Mouse (Mus musculus) macrophage (primary cell): ENCODE measurements around the gene Nes. TPM values are rescaled to one million over a fixed set of nuclear protein-coding genes. Genes with fewer than 3 reads are reported as not detected.

ENCODE experiments used
- H3K27ac ChIP-seq: fragments of 350-480 bp; formaldehyde crosslinking; 2 replicates; pipeline ENCODE4 v1.9.0; 2021
- H3K36me3 ChIP-seq: fragments of 350-480 bp; formaldehyde crosslinking; 2 replicates; pipeline ENCODE4 v1.9.0; 2021; ENCODE audit errors: inconsistent target
- H3K4me3 ChIP-seq: fragments of 350-480 bp; formaldehyde crosslinking; 2 replicates; pipeline ENCODE4 v1.9.0; 2021; ENCODE audit errors: inconsistent target
- H3K79me2 ChIP-seq: fragments of 350-480 bp; formaldehyde crosslinking; 2 replicates; pipeline ENCODE4 v1.9.0; 2021; ENCODE audit errors: inconsistent target
- WGBS: methylation state at CpG from one replicate; pipeline ENCODE4 v1.1.7; 2026; ENCODE audit warnings: inconsistent platforms; ENCODE audit not compliant: missing documents; 5-methylcytosine and 5-hydroxymethylcytosine counted together
- polyA plus RNA-seq: library from polyadenylated mRNA; stranded (reverse); fragments of 250-400 nt; gene quantifications from 3 replicates; pipeline ENCODE4 v1.2.4, GENCODE M21; 2018; ENCODE audit warnings: inconsistent platforms

Gene Nes
- polyA plus RNA-seq, 1 experiment from 2014 or later: 2.5 TPM

DNA sequence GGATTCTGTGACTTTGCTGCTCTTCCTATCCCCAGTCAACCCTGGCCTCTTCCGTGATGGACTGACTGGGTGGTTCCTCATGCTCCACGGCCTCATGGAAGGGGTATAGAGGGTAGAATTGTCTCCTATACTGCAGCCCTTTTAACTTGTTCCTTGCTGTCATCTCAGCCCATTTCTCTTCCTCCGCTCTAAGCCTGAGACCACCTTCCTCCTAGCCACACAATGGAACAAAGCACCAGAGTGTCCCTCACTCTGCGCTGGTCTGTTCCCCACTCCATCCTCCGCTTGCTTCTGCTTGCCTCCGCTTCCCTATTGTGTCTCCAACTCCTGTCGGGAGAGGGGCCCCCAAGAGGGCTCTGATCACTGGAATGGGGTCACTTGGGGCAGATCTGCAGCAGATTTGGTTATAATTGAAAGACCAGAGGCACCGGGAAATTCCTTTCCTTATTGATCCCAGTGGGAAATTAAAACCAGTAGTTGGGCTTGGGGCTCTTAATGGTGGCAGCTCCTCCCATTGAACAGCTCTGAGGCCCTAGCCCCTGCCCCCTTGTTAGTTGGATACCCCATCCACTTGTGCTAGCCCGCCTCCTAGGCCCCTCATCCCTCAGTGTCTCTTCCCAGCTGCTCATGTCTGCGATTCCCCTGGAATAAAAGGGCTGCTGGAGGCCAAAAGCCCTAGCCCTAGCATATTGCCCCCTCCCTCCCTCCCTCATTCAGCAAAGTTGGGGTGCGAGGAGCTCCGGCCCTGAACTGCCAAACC lies 24.9 kb upstream of the Nes start:
- no peak overlapping the region for H3K27ac ChIP-seq
- WGBS: 52% methylated on average over 12 of the region's 12 CpGs
- peaks cover 10% of the 10 kb centered on the region for H3K36me3 ChIP-seq
- no peaks in the 10 kb centered on the region for H3K79me2 ChIP-seq
- H3K4me3 ChIP-seq: no peak overlapping the region

DNA sequence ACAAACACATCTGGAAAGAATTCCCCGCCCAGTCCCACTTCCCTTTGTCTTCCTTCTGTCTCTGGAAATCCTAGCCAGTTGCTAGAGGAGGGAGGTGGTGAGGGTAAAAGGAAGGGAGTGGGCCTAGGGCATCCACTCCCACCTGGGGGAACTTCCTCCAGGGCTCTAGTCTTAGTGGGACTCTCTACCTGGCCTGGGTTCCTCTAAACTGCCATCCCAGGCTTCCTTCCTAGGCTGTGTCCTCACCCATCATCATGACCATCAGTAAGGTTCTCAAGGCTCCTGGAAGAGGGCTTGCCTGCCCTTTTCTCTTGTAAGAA lies 24.4 kb upstream of the Nes start:
- Histone ChIP-seq H3K36me3 (peaks cover 5% of the 10 kb centered on the region), H3K4me3 (no peak overlapping the region), H3K27ac (no peak overlapping the region), H3K79me2 (no peaks in the 10 kb centered on the region)
- WGBS: 29% methylated on average over 1 of the region's 1 CpGs

DNA sequence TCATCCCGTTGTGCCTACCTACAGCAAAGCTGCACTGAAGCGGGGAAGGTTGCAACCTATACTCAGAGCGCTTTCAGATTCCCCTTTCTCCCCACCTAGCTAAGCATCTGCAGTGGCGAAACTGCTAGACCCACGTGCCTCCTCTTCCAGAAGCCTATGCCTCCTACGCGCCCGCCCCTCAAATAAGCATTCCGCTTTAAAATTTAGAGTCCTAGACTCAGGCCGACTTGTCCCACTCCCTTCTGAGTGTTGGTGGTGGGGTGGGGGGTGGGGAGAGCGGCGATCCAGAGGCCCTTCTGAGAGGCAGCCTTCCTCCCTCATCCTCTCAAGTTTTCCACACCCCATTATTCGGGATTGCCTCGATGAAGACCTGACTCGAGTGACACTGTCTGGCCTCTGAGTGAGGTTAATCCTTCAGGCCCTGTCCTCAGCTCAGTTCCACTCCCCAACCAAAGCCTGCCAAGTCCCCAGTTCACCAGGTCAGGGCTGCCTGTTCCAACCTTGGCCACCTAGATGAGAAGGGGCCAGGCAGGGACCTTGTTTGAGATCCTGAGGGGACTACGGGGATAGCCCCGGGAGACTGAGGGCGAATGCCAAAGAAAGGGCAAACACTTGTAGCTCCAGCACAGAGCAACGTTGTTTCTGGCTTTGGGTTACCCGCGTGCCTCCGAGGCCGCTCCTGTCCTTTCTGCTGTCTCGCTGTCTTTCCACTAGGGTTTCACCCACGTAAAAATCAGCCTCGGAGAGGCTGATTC lies 23.6 kb upstream of the Nes start:
- Histone ChIP-seq H3K27ac (no peak overlapping the region), H3K79me2 (no peaks in the 10 kb centered on the region), H3K4me3 (no peak overlapping the region), H3K36me3 (no peaks in the 10 kb centered on the region)
- 8% methylated on average over 26 of the region's 26 CpGs for WGBS

DNA sequence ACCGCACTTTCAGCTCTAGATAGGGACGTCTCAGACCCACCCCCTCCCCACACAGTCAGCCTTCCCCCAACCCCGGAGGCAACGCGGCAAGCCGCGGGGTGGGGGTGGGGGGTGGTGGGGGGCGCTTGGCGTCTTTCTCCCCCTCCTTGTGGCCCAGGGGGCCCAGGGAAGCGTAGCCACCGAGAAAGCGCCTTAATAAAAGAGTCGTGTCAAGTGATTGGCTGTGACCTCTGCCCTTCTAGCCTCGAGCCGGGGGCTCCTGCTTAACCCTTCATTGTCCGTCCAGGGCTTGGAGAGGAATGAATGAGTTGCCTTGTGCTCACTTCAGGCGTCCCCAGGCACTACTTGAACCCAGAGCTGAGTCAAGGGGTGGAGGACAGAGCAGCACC lies 23.1 kb upstream of the Nes start:
- Histone ChIP-seq H3K79me2 (no peaks in the 10 kb centered on the region), H3K27ac (no peak overlapping the region), H3K36me3 (no peaks in the 10 kb centered on the region), H3K4me3 (no peak overlapping the region)
- WGBS: 4% methylated on average over 8 of the region's 17 CpGs

DNA sequence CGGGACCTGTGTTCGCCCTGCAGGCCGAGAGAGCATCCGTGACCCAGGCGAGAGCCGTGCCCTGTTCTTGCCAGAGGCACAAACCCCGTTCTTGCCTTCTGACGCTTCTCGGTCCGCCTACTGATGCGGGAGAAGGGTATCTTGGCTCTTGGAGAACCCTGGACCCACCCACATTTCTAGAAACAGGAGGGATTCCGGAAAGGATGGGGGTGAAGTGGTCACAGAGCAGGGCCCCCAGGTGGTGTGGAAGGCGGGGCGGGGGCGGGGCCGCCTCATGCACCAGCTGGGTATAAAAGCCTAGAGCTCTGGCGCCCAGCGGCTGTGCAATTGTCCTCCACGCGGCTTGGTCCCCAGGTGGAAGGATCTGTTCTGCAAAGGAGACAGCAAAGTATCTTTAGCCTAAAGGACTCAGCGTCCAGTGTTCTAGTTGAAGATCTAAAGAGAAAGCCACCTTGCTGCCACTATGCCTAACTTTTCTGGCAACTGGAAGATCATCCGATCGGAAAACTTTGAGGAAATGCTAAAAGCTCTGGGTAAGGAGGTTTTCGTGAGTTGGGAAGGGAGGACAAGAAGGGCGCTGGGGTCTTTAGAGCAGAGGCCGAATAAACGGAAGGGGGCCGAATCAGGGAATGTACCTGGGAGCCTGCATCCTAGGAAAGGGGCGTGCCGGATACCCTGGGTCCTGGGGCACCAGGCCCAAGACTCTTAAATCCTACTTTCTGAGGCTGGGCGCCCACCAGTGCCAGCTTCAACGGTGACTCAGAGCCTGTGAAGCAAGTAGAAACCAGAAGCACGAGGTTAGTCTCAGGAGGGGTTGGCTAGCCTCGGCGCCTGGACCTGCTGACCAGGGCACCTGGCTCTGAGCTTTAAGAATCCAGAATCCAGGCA lies 22.3 kb upstream of the Nes start, which contains the start of gene Crabp2:
Crabp2 (plus strand) TSS at position 289 of the 888 bp plus-strand sequence.
- 4% methylated on average over 35 of the region's 35 CpGs for WGBS
- H3K79me2 ChIP-seq: no peaks in the 10 kb centered on the region
- H3K4me3 ChIP-seq: no peak within 1 kb of the TSS
- H3K27ac ChIP-seq: no peak within 1 kb of the TSS
- no peaks in the 10 kb centered on the region for H3K36me3 ChIP-seq

DNA sequence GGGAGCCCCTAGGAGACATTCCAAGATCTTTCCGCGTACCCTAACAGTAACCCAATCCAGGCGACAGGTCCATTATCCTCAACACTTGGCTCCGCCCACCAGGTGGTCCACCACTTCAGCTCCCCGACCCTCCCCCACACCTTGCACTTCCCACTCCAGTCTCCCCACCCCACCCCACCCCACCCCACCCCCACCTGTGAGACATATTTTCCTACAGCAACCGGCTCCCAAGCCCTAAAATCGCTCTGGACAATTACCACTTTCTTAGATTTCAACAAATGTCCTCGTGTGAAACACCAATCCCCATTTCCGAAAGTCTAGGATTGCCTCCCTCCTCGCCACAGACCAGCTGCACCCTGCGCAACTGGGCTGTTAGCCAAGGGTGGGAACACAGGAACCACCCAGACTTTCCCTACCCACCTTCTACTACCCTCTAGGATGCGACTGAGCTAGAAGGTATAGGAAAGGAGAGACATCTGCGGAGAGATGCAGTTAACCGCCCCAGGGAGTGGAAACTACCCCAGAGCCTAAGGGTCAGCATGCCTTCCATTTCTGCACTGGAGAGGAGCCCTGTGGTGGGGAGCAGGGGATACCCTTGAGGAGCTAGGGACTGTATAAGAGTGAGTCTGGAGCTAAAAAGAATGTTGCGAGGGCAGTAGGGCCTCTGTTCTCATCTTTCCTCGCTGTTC lies 21.5 kb upstream of the Nes start:
- Histone ChIP-seq H3K4me3 (no peak overlapping the region), H3K36me3 (no peaks in the 10 kb centered on the region), H3K27ac (no peak overlapping the region), H3K79me2 (no peaks in the 10 kb centered on the region)
- WGBS: 22% methylated on average over 15 of the region's 16 CpGs

DNA sequence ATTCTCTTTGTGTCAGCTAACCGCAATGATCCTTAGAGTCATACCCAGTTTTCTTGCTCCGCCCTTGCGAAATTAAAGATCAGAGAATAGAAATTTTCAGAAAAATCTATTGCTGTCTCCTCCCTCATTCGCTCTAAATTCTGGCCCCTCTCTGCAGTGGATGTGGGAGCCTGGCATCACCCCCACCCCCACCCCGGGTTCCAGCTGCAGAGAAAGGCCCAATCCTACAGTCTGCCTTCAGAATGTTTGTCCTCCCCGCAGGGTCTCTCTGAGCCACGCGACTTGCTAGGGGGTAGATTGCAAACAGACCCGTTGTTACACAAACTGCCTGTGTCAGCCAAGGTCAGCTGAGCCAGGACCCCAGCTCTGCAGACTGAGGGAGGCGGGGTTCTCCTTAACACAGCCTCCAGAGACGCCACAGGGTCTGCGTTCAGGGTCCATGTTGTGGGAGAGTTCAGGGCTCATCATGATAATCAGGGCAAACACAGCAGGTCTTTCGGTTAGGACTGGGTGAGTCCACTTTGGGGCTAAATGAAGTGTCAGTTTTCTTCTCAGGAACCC lies 20.8 kb upstream of the Nes start:
- Histone ChIP-seq H3K36me3 (no peaks in the 10 kb centered on the region), H3K4me3 (no peak overlapping the region), H3K79me2 (no peaks in the 10 kb centered on the region), H3K27ac (no peak overlapping the region)
- 37% methylated on average over 13 of the region's 13 CpGs for WGBS

DNA sequence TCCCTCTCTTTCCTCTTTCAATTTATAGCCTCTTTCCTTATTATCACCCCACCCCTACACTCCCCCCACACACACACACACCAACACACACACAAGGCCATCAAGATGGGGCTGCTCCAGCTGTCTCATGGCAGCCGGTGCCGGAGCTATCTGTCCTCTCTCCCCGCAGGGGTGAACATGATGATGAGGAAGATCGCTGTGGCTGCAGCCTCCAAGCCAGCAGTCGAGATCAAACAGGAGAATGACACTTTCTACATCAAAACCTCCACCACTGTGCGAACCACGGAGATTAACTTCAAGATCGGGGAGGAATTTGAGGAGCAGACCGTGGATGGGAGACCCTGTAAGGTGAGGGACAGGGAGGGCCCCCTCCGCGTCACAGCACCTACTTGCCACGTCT lies 18.9 kb upstream of the Nes start:
- H3K36me3 ChIP-seq: no peaks in the 10 kb centered on the region
- no peak overlapping the region for H3K4me3 ChIP-seq
- no peaks in the 10 kb centered on the region for H3K79me2 ChIP-seq
- WGBS: 22% methylated on average over 12 of the region's 12 CpGs
- H3K27ac ChIP-seq: no peak overlapping the region

DNA sequence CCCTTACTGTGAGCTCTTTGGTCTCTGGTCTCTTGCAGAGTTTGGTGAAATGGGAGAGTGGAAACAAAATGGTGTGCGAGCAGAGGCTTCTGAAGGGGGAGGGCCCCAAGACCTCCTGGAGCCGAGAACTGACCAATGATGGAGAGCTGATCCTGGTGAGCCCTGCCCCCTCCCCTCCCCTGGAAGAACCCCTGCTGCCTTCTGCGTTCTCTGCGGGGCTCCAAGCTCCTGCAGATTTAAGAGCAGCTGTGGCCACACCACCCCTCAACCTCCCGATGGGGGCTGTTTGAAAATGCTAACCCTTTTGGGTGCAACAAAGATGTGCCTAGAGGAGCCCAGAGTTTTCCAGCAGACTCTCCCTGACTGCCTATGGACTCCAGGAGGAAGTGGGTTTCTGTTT lies 18.4 kb upstream of the Nes start:
- Histone ChIP-seq H3K4me3 (no peak overlapping the region), H3K27ac (no peak overlapping the region), H3K79me2 (no peaks in the 10 kb centered on the region), H3K36me3 (no peaks in the 10 kb centered on the region)
- WGBS: 7% methylated on average over 5 of the region's 5 CpGs

DNA sequence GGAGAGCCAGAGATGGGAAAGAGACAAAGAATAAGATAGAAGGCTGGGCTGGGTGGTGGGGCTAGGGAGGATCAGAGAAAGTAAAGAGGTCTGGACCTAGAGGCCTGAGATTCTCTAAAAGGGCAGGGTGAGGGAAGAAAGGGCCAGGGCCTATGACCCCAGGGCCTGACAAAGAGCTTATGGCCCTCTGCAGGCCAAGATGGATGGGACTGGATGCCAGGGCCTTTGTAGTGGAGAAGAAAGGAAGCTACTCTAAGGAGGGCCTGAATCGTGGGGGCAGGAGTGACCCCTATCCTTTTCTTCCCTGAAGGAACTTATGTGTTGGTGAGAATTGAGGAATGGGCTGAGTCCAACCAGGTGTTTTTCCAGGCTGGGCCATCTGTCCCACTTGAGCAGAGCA lies 12.8 kb upstream of the Nes start:
- Histone ChIP-seq H3K27ac (no peak overlapping the region), H3K36me3 (no peaks in the 10 kb centered on the region), H3K4me3 (no peak overlapping the region), H3K79me2 (no peaks in the 10 kb centered on the region)
- WGBS: 80% methylated on average over 1 of the region's 1 CpGs

DNA sequence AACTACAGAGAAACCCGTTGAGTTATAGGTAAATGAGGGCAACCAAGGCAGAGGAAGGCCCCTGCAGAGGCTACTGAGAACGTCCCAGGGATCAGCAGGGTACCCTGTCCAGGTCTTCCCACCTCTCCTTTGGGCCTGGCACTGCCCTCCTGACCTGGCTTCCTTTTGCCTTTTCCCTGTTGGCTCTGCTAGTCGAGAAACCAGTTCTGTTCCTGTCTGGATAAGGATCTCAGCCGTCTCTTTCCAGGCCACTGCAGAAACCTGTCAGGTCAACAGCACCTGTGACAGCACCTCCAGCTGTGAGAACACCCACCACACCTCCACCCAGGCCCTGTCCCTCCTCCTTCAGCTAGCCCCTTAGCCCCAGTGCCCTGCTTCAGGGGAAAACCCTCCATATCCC lies 12.4 kb upstream of the Nes start:
- Histone ChIP-seq H3K79me2 (no peaks in the 10 kb centered on the region), H3K27ac (no peak overlapping the region), H3K4me3 (no peak overlapping the region), H3K36me3 (no peaks in the 10 kb centered on the region)
- 46% methylated on average over 4 of the region's 4 CpGs for WGBS

DNA sequence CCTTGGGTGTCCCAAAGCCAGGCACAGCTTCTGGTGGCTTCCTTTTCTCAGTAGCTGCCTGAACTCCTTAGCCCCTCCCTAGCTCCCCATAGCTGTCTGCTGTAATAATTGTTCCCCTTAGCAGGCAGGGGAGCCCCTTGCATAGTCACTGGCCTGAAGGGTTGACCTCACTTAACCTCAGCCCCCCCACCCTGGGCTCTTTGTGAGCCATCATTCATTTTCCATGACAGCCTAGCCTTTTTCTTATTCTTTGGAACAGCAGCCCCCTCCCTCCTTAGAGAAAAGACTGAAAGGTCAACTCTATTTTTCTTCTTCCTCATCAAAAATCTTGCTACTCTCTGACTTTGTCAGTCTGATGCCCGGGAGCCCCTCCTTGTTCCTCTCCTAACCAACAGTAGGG lies 11.9 kb upstream of the Nes start:
- Histone ChIP-seq H3K79me2 (no peaks in the 10 kb centered on the region), H3K36me3 (no peaks in the 10 kb centered on the region), H3K27ac (no peak overlapping the region), H3K4me3 (no peak overlapping the region)
- 33% methylated on average over 1 of the region's 1 CpGs for WGBS

DNA sequence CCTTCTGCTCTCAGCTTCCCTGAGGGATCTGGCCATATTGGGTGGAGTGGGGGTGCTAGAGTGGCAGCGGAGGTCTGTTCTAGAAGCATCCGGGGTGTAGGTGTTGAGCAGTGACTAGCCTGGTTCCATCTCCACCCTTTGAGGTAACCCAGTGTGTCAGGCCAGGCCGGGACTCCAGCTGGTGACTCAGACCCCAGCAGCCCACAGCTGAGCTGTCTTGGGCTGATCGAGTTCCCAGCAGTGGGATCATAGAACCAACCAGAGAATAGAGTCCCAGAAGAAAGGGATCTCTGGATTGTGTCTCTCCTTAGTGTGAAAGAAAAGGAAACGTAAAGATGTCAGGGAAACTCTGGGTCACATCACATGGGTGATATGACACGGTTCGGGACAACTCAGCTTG lies 11.5 kb upstream of the Nes start:
- Histone ChIP-seq H3K27ac (no peak overlapping the region), H3K36me3 (no peaks in the 10 kb centered on the region), H3K4me3 (no peak overlapping the region), H3K79me2 (no peaks in the 10 kb centered on the region)
- 78% methylated on average over 7 of the region's 7 CpGs for WGBS

DNA sequence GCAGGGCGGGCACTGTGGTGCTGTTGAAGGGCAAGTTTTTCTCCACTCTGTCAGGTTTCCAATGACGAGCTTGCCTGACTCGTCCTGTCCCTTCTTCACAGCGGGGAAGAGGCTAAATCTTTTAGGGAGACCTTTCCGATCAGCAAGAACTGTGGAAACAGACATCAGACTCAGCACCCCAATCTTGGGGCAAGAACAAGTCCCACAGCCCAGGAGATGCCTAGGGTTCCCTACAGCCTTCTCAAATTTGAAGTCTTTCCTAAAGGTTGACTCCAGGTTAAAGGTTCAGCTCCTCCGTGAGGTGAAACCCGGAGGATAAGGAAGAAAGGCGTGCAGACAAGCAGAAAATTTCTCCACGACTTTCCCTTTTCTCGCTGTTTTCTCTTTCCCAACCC lies 10.7 kb upstream of the Nes start:
- no peak overlapping the region for H3K4me3 ChIP-seq
- no peak overlapping the region for H3K27ac ChIP-seq
- H3K36me3 ChIP-seq: no peaks in the 10 kb centered on the region
- 43% methylated on average over 10 of the region's 10 CpGs for WGBS
- no peaks in the 10 kb centered on the region for H3K79me2 ChIP-seq
